Mouse (Mus musculus) kidney, embryonic 16.5 days (tissue): Measurements from ENCODE around the gene Gm20696. TPM values are rescaled to one million over a fixed set of nuclear protein-coding genes. Genes with fewer than 3 reads are reported as not detected.

Source experiments
- ATAC-seq: fragments of 200-750 bp; cut with Nextera tagmentation; 2 replicates; pipeline ENCODE4 v1.8.0; 2017; ENCODE audit warnings: moderate TSS enrichment; ENCODE audit not compliant: low FRiP score, low TSS enrichment
- H3K27ac ChIP-seq: fragments of 300-500 bp; sonication (generic); 2 replicates; pipeline ENCODE4 v1.5.1; 2014; ENCODE audit warnings: low read length
- H3K27me3 ChIP-seq: fragments of 300-500 bp; sonication (generic); 2 replicates; pipeline ENCODE4 v1.6.1; 2014; ENCODE audit warnings: low read length, control low read depth, mixed read lengths; ENCODE audit not compliant: insufficient read depth
- H3K36me3 ChIP-seq: fragments of 300-500 bp; sonication (generic); 2 replicates; pipeline ENCODE4 v1.6.1; 2014; ENCODE audit warnings: low read length, control low read depth, mixed read lengths; ENCODE audit not compliant: insufficient read depth
- H3K4me1 ChIP-seq: fragments of 300-500 bp; sonication (generic); 2 replicates; pipeline ENCODE4 v1.6.1; 2014; ENCODE audit warnings: low read length, control low read depth, mixed read lengths; ENCODE audit not compliant: insufficient read depth
- H3K4me2 ChIP-seq: fragments of 300-500 bp; sonication (generic); replicated peaks from 2 replicates; pipeline ENCODE4 v1.6.1; 2014; ENCODE audit warnings: low read depth, low read length
- H3K4me3 ChIP-seq: fragments of 300-500 bp; sonication (generic); 2 replicates; pipeline ENCODE4 v1.5.1; 2014; ENCODE audit warnings: mild to moderate bottlenecking, low read length
- H3K9ac ChIP-seq: fragments of 300-500 bp; sonication (generic); replicated peaks from 2 replicates; pipeline ENCODE4 v1.6.1; 2014; ENCODE audit warnings: low read length
- H3K9me3 ChIP-seq: fragments of 300-500 bp; sonication (generic); 2 replicates; pipeline ENCODE4 v1.6.1; 2016; ENCODE audit warnings: low read length, control low read depth
- WGBS: fragments of 180-500 bp; shearing (Covaris S2); extraction: QIAGEN DNeasy Blood & Tissue Kit; methylation state at CpG from one replicate; pipeline ENCODE4 v1.1.7; 2014; 5-methylcytosine and 5-hydroxymethylcytosine counted together
- polyA plus RNA-seq: library from polyadenylated mRNA; unstranded; fragments of >200 nt; fragmentation: Nextera tagmentation; extraction: Ambion mirVana; gene quantifications from 2 replicates; pipeline ENCODE4 v1.2.1, GENCODE M21; 2015

The Gm20696 gene
- polyA plus RNA-seq, 1 experiment from 2014 or later, result 1.7 TPM

DNA sequence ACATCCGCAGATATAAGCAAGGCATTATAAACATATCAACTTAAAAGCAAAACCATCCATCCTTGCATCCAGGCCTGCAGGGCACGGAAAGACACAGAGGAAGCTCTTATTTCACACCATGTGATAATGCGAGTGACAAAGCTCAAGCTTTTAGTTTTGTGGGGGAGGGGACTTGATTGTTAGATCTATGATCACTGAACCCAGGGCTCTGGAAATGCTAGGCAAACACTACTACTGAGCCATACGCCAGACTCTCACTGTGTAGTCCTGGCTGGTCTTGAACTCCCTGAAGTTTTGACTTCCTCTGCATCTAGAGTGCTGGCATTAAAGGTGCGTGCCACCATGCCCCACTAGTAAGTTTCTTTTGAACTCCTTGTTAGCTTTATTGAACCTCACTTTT is 408.3 kb downstream of the Gm20696 start:
- H3K4me1 ChIP-seq, result peaks cover 17% of the 10 kb centered on the region; the same call in 1 of the 2 replicates
- 47% methylated on average over 5 of the region's 5 CpGs for WGBS
- H3K9me3 ChIP-seq, result no peaks in the 10 kb centered on the region
- H3K27ac ChIP-seq, result no peak overlapping the region
- no peak overlapping the region for H3K4me2 ChIP-seq
- H3K36me3 ChIP-seq, result no peaks in the 10 kb centered on the region
- no peak overlapping the region for H3K9ac ChIP-seq
- no peak for ATAC-seq
- no peak overlapping the region for H3K4me3 ChIP-seq
- H3K27me3 ChIP-seq, result no peaks in the 10 kb centered on the region

DNA sequence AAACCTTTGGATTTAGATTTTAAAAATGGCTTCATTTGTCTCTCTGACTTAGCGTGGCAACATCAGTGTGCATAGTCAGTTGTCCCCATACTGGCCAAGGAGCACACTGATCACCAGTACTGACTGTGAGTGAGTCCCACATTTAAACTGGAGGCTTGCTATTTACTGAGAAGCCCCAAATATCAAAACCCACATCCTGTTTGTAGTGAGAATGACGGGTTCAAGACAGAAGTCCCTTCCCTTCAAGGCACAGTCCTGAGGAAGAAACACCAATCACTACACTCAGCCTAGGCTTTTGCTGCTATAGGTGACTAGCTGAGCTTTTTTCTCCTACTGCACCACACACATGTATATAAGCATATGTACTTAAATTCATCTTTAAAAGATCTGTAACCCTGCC is 408.9 kb downstream of the Gm20696 start:
- Histone ChIP-seq H3K4me3 (no peak overlapping the region), H3K4me1 (peaks cover 11% of the 10 kb centered on the region; the same call in 1 of the 2 replicates), H3K27ac (no peak overlapping the region), H3K36me3 (no peaks in the 10 kb centered on the region), H3K9ac (no peak overlapping the region), H3K9me3 (no peaks in the 10 kb centered on the region), H3K4me2 (no peak overlapping the region), H3K27me3 (no peaks in the 10 kb centered on the region)
- WGBS, result 77% methylated on average over 2 of the region's 2 CpGs
- no peak for ATAC-seq

DNA sequence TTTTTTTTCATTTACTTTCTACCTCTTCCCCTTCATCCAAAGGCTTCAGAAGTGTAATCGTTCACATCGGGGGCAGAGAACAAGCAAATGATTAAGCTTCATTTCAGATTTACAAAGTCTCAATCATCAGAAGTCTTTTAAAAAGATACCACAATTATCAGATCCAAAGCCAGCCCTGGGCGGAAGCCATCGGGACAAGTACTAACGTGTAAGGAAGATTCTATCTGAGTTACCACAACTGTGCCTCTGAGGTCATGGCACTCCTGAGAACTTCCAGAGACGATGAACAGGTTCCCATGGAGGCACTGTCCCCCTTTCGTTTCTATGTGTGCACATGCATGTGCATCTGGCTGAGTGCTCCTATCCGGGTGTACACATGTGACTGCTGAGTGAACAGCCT is 413.3 kb downstream of the Gm20696 start:
- no peak overlapping the region for H3K9ac ChIP-seq
- H3K9me3 ChIP-seq, result no peaks in the 10 kb centered on the region
- WGBS, result 84% methylated on average over 8 of the region's 8 CpGs
- H3K4me1 ChIP-seq, result no peaks in the 10 kb centered on the region
- ATAC-seq, result no peak
- H3K27me3 ChIP-seq, result no peaks in the 10 kb centered on the region
- no peaks in the 10 kb centered on the region for H3K36me3 ChIP-seq
- no peak overlapping the region for H3K4me2 ChIP-seq
- no peak overlapping the region for H3K27ac ChIP-seq
- no peak overlapping the region for H3K4me3 ChIP-seq

DNA sequence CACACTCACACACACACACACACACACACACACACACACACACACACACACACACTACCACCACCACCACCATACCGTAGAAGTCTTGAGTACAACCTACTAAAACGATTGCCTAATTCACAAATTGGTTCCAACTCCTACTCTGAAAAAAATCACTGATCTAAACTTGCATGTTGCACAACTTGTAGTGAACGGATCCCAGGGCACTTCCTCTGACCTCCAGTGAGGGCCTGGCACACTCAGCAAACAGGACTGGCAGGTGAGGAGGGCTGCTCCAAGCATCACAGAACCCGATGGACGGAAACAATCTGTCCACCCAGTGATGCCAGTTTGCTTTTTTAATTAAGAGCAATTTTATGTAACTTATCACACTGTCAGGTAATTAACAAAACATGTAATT is 413.8 kb downstream of the Gm20696 start:
- Histone ChIP-seq H3K4me1 (no peaks in the 10 kb centered on the region), H3K27me3 (no peaks in the 10 kb centered on the region), H3K27ac (no peak overlapping the region), H3K9ac (no peak overlapping the region), H3K4me2 (no peak overlapping the region), H3K36me3 (no peaks in the 10 kb centered on the region), H3K9me3 (no peaks in the 10 kb centered on the region), H3K4me3 (no peak overlapping the region)
- no peak for ATAC-seq
- 80% methylated on average over 5 of the region's 5 CpGs for WGBS

DNA sequence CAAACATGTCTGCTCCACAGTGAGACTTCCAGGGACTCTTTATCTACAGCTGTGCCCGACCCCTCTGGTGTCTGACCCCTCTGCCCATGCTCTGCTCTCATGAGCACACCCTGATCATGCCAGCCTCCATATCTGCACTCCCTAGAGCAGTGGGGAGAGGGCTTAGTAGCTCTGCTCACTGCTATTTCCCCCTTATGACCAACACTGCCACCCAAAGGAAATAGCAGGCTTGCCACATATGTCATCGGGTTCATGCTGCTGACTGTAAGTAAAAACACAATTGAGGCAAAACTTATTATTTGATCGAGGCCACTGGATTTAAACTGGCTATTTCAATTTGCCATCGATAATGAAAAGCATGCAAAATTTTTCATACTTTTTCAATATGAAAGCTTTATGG is 414.7 kb downstream of the Gm20696 start:
- no peak for ATAC-seq
- H3K9ac ChIP-seq, result no peak overlapping the region
- H3K27me3 ChIP-seq, result no peaks in the 10 kb centered on the region
- WGBS, result 88% methylated on average over 4 of the region's 4 CpGs
- no peaks in the 10 kb centered on the region for H3K4me1 ChIP-seq
- 0 out of 2 replicates have a peak, but pooled peaks cover 3% of the 10 kb centered on the region for H3K36me3 ChIP-seq
- H3K4me3 ChIP-seq, result no peak overlapping the region
- H3K9me3 ChIP-seq, result no peaks in the 10 kb centered on the region
- no peak overlapping the region for H3K4me2 ChIP-seq
- H3K27ac ChIP-seq, result no peak overlapping the region

DNA sequence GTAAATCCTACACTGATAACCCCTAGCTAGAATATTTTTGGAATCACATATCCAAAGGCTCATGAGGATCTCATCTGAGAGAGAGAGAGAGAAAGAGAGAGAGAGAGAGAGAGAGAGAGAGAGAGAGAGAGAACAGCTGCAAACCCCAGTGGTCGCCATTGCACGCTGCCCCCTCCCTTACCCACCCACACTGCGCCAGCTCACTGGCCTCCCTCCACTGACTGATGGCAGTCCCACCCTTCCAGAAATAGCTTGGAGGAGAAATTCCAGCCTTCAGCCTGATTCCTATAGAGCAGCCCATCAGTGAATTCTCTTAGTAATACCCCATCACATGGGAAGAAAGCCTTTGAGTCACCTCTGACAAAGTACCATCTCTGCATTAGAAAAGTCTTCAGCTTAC is 415.4 kb downstream of the Gm20696 start:
- 80% methylated on average over 3 of the region's 3 CpGs for WGBS
- no peaks in the 10 kb centered on the region for H3K27me3 ChIP-seq
- H3K9ac ChIP-seq, result no peak overlapping the region
- no peaks in the 10 kb centered on the region for H3K4me1 ChIP-seq
- ATAC-seq, result no peak
- 0 out of 2 replicates have a peak, but pooled peaks cover 3% of the 10 kb centered on the region for H3K36me3 ChIP-seq
- H3K9me3 ChIP-seq, result no peaks in the 10 kb centered on the region
- H3K4me2 ChIP-seq, result no peak overlapping the region
- H3K4me3 ChIP-seq, result no peak overlapping the region
- H3K27ac ChIP-seq, result no peak overlapping the region

DNA sequence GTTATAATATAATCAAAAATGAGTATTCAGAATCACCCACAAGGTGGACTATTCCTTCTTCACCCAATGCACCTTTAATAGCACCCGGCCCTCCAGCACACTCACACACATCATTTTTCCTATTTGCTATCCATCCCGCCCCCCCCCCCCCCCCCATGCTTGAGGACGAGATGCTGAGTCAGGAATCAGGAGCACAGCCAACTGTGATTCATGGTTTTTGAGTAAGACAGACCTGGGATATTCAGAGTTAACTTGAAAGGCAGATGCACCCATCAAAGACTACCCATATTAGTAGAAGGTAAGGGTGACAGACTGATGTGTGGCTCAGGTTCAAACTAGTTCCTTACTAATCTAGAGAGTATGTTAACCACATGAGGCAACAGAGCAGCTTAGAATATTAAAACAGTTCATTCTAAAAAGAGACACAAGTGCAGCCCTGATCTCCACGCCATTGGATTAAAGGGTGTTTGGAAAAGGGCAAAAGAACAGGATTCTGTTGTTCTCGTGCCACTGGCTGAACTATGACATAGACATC is 417.0 kb downstream of the Gm20696 start:
- H3K9ac ChIP-seq, result no peak overlapping the region
- H3K27me3 ChIP-seq, result no peaks in the 10 kb centered on the region
- H3K4me2 ChIP-seq, result no peak overlapping the region
- no peak overlapping the region for H3K4me3 ChIP-seq
- 78% methylated on average over 5 of the region's 5 CpGs for WGBS
- H3K36me3 ChIP-seq, result 0 out of 2 replicates have a peak, but pooled peaks cover 3% of the 10 kb centered on the region
- ATAC-seq, result no peak
- H3K9me3 ChIP-seq, result no peaks in the 10 kb centered on the region
- H3K27ac ChIP-seq, result no peak overlapping the region
- no peaks in the 10 kb centered on the region for H3K4me1 ChIP-seq

DNA sequence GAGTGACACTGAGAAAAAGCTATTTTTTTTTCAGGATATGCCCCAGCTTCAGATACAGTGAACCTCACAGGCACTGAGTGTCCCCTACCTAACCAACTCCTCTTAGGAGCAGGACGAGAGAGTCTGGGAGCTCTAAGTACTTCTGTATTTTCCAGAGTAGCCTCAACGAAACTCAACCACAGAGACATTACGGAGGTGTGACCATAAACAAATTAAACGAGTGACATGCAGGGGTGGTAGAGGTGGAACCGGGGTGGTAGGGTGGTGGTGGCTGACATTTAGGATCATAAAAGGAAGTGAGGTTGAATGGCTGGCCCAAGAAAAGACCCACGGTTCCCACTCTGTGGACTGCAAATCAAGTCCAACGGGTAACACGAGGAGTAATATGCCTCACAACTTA is 418.2 kb downstream of the Gm20696 start:
- Histone ChIP-seq H3K9me3 (no peaks in the 10 kb centered on the region), H3K4me3 (no peak overlapping the region), H3K4me1 (no peaks in the 10 kb centered on the region), H3K27ac (no peak overlapping the region), H3K9ac (no peak overlapping the region), H3K36me3 (0 out of 2 replicates have a peak, but pooled peaks cover 3% of the 10 kb centered on the region), H3K4me2 (no peak overlapping the region), H3K27me3 (no peaks in the 10 kb centered on the region)
- no peak for ATAC-seq
- 55% methylated on average over 8 of the region's 8 CpGs for WGBS

DNA sequence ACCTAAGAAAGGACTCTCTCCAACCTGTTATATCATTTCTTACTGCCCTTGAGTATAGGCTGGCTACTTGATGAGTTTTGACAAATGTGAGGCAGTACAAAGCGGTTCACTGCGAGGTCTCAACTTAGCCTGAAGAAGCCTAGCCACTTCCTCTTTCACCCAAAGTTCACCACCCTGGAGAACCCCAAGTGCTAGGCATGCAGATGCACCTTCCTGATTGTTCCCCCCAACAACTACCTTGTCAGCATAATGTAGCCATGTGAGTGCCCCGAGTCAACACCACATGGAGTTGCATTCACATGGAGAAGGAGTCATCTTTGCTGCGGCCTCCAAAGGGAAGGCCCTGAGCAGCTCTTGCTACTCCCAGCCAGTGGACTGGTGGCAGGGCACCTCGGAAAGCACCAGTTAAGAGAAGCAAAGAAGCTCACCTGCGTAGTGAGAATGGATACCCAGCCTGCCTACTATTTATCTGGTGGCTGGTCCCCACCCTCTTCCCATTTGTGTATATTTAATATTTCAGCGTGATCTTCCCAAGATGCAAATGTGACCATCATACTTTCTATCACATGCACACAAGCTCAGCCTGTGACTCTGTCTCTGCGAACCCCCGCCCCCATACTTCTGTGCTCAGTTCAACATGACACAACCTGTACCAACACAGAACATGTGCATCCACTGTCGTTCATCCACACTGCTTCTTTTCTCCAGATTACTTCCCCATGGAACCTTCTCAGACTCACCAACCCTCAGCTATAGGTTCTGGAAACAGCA is 424.8 kb downstream of the Gm20696 start:
- ATAC-seq, result no peak
- Histone ChIP-seq H3K27ac (no peak overlapping the region), H3K36me3 (no peaks in the 10 kb centered on the region), H3K4me2 (no peak overlapping the region), H3K27me3 (no peaks in the 10 kb centered on the region), H3K9ac (no peak overlapping the region), H3K4me1 (no peaks in the 10 kb centered on the region), H3K4me3 (no peak overlapping the region), H3K9me3 (no peaks in the 10 kb centered on the region)
- WGBS, result 96% methylated on average over 10 of the region's 10 CpGs

DNA sequence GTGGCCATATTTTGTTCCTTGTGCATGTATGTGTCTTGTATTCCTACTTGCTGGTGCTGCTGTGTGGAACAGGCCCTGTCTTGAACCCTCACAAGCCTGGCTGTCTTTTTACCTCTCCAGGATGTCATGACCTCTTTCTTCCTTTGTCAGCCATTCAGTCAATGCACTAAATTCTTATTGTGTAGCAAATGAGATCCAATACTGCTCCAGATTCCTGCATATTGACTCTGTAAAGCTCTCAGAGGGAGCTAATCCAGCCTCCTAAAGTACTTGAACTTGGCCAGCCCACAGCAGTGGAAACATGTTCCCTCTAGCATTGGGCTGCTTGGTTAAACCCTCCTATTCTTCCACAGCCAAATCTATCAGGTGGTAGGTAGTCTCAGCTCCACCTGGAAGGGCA is 425.8 kb downstream of the Gm20696 start:
- H3K4me1 ChIP-seq, result no peaks in the 10 kb centered on the region
- ATAC-seq, result no peak
- no peaks in the 10 kb centered on the region for H3K36me3 ChIP-seq
- H3K4me2 ChIP-seq, result no peak overlapping the region
- no peak overlapping the region for H3K4me3 ChIP-seq
- H3K9me3 ChIP-seq, result no peaks in the 10 kb centered on the region
- H3K9ac ChIP-seq, result no peak overlapping the region
- no peak overlapping the region for H3K27ac ChIP-seq
- H3K27me3 ChIP-seq, result no peaks in the 10 kb centered on the region
